Mouse (Mus musculus): ENCODE data around the gene Kremen1.

The Kremen1 gene

GRCm38 (mm10) chr11:5265764-5266163, 4.4 kb upstream of the Kremen1 start:
- DNase-seq: no peak

GRCm38 (mm10) chr11:5263078-5263730, 1.8 kb upstream of the Kremen1 start:
- DNase-seq: peak; percentile 15

- peak; percentile 53 to 62 for DNase-seq
Observed at GRCm38 (mm10) chr11:5260942-5261459, 357 bp downstream of the Kremen1 start.

- DNase-seq: no peak
Observed at GRCm38 (mm10) chr11:5259944-5260598, 1.3 kb downstream of the Kremen1 start.

- no peak for DNase-seq
Observed at GRCm38 (mm10) chr11:5258036-5258435, 3.3 kb downstream of the Kremen1 start.

- no peak for DNase-seq
Observed at GRCm38 (mm10) chr11:5257151-5257862, 4.1 kb downstream of the Kremen1 start.

- DNase-seq: peak in 1 of 2 experiments; percentile 15
Observed at GRCm38 (mm10) chr11:5255509-5256014, 5.8 kb downstream of the Kremen1 start.

- no peak for DNase-seq
Observed at GRCm38 (mm10) chr11:5254016-5254415, 7.3 kb downstream of the Kremen1 start.

- no peak for DNase-seq
Observed at GRCm38 (mm10) chr11:5253528-5253927, 7.8 kb downstream of the Kremen1 start.

GRCm38 (mm10) chr11:5252727-5253126, 8.6 kb downstream of the Kremen1 start:
- no peak for DNase-seq

GRCm38 (mm10) chr11:5251112-5251511, 10.2 kb downstream of the Kremen1 start:
- DNase-seq: no peak

- DNase-seq: no peak
Observed at GRCm38 (mm10) chr11:5248200-5248599, 13.2 kb downstream of the Kremen1 start.

- no peak for DNase-seq
Observed at GRCm38 (mm10) chr11:5245431-5245830, 15.9 kb downstream of the Kremen1 start.

- DNase-seq: peak in 1 of 2 experiments; percentile 16
Observed at GRCm38 (mm10) chr11:5244749-5245130, 16.6 kb downstream of the Kremen1 start.

GRCm38 (mm10) chr11:5243812-5244748, 17.3 kb downstream of the Kremen1 start:
- peak in 1 of 2 experiments; percentile 14 for DNase-seq

- DNase-seq: no peak
Observed at GRCm38 (mm10) chr11:5243208-5243607, 18.1 kb downstream of the Kremen1 start.

GRCm38 (mm10) chr11:5242158-5242557, 19.2 kb downstream of the Kremen1 start:
- DNase-seq: no peak

- DNase-seq: no peak
Observed at GRCm38 (mm10) chr11:5239706-5240690, 21.4 kb downstream of the Kremen1 start.

- no peak for DNase-seq
Observed at GRCm38 (mm10) chr11:5219910-5220447, 41.4 kb downstream of the Kremen1 start.

- no peak for DNase-seq
Observed at GRCm38 (mm10) chr11:5219371-5219770, 42.0 kb downstream of the Kremen1 start.

All from cerebellum, postnatal 10 days (tissue).